Mouse (Mus musculus) embryonic facial prominence, embryonic 15.5 days (tissue): ENCODE measurements around the gene Cdkal1. TPM values are rescaled to one million over a fixed set of nuclear protein-coding genes. Genes with fewer than 3 reads are reported as not detected.

ENCODE experiments used
- ATAC-seq: fragments of 200-750 bp; cut with Nextera tagmentation; 2 replicates; pipeline ENCODE4 v1.8.0; 2017; ENCODE audit warnings: low read depth, moderate TSS enrichment; ENCODE audit not compliant: insufficient number of reproducible peaks, low FRiP score, low TSS enrichment
- H3K27ac ChIP-seq: fragments of 300-500 bp; sonication (generic); replicated peaks from 2 replicates; pipeline ENCODE4 v1.5.1; 2015; ENCODE audit warnings: mild to moderate bottlenecking, inconsistent platforms
- H3K27me3 ChIP-seq: fragments of 300-500 bp; sonication (generic); 2 replicates; pipeline ENCODE4 v1.6.1; 2015; ENCODE audit warnings: inconsistent platforms
- H3K36me3 ChIP-seq: fragments of 300-500 bp; sonication (generic); 2 replicates; pipeline ENCODE4 v1.6.1; 2015; ENCODE audit warnings: mild to moderate bottlenecking, inconsistent platforms
- H3K4me1 ChIP-seq: fragments of 300-500 bp; sonication (generic); 2 replicates; pipeline ENCODE4 v1.6.1; 2015; ENCODE audit warnings: inconsistent platforms
- H3K4me2 ChIP-seq: fragments of 300-500 bp; sonication (generic); replicated peaks from 2 replicates; pipeline ENCODE4 v1.6.1; 2015; ENCODE audit warnings: mild to moderate bottlenecking, inconsistent platforms
- H3K4me3 ChIP-seq: fragments of 300-500 bp; sonication (generic); replicated peaks from 2 replicates; pipeline ENCODE4 v1.5.1; 2015; ENCODE audit warnings: mild to moderate bottlenecking, inconsistent platforms
- H3K9ac ChIP-seq: fragments of 300-500 bp; sonication (generic); 2 replicates; pipeline ENCODE4 v1.6.1; 2015; ENCODE audit warnings: inconsistent platforms
- H3K9me3 ChIP-seq: fragments of 300-500 bp; sonication (generic); replicated peaks from 2 replicates; pipeline ENCODE4 v1.6.1; 2016; ENCODE audit warnings: inconsistent platforms
- WGBS: fragments of 180-500 bp; shearing (Covaris S2); methylation state at CpG from one replicate; pipeline ENCODE4 v1.1.7; 2015; 5-methylcytosine and 5-hydroxymethylcytosine counted together
- polyA plus RNA-seq: library from polyadenylated mRNA; unstranded; fragments of >200 nt; fragmentation: Nextera tagmentation; extraction: Ambion mirVana; gene quantifications from 2 replicates; pipeline ENCODE4 v1.2.1, GENCODE M21; 2015

Cdkal1 gene
- polyA plus RNA-seq, 1 experiment from 2014 or later = 31.2 TPM

- Histone ChIP-seq H3K27me3 (no peaks in the 10 kb centered on the region), H3K9ac (no peak overlapping the region), H3K36me3 (no peaks in the 10 kb centered on the region), H3K4me2 (no peak overlapping the region), H3K4me1 (peaks cover 7% of the 10 kb centered on the region), H3K27ac (peak overlapping the region; percentile 55), H3K4me3 (no peak overlapping the region), H3K9me3 (no peaks in the 10 kb centered on the region)
- ATAC-seq = peak; percentile 79
- WGBS = 17% methylated on average over 5 of the region's 5 CpGs
Observed at GRCm38 (mm10) chr13:29177889-29178486, 677.5 kb downstream of the Cdkal1 start.

- ATAC-seq = no peak
- peaks cover 8% of the 10 kb centered on the region; the same call in 1 of the 2 replicates for H3K4me1 ChIP-seq
- no peak overlapping the region for H3K27ac ChIP-seq
- H3K36me3 ChIP-seq = no peaks in the 10 kb centered on the region
- no peak overlapping the region for H3K4me2 ChIP-seq
- H3K4me3 ChIP-seq = no peak overlapping the region
- no peaks in the 10 kb centered on the region for H3K9me3 ChIP-seq
- H3K9ac ChIP-seq = no peak overlapping the region
- no peaks in the 10 kb centered on the region for H3K27me3 ChIP-seq
- WGBS = 63% methylated on average over 1 of the region's 1 CpGs
Observed at GRCm38 (mm10) chr13:29169356-29169755, 686.1 kb downstream of the Cdkal1 start.

GRCm38 (mm10) chr13:29164845-29165524 is 690.5 kb downstream of the Cdkal1 start:
- no peaks in the 10 kb centered on the region for H3K27me3 ChIP-seq
- H3K4me1 ChIP-seq = peaks cover 10% of the 10 kb centered on the region; the same call in 1 of the 2 replicates
- H3K9ac ChIP-seq = no peak overlapping the region
- no peaks in the 10 kb centered on the region for H3K36me3 ChIP-seq
- no peak overlapping the region for H3K4me3 ChIP-seq
- no peak overlapping the region; the same call in 1 of the 2 replicates for H3K4me2 ChIP-seq
- H3K9me3 ChIP-seq = no peaks in the 10 kb centered on the region
- 0 out of 2 replicates have a peak, but pooled peaks have one; percentile 15 for ATAC-seq
- H3K27ac ChIP-seq = no peak overlapping the region
- WGBS = 31% methylated on average over 15 of the region's 15 CpGs

- peaks cover 10% of the 10 kb centered on the region; the same call in 1 of the 2 replicates for H3K4me1 ChIP-seq
- ATAC-seq = no peak
- H3K27me3 ChIP-seq = no peaks in the 10 kb centered on the region
- 89% methylated on average over 2 of the region's 2 CpGs for WGBS
- no peaks in the 10 kb centered on the region for H3K9me3 ChIP-seq
- no peaks in the 10 kb centered on the region for H3K36me3 ChIP-seq
- no peak overlapping the region for H3K27ac ChIP-seq
- no peak overlapping the region for H3K9ac ChIP-seq
- no peak overlapping the region for H3K4me3 ChIP-seq
- H3K4me2 ChIP-seq = no peak overlapping the region
Observed at GRCm38 (mm10) chr13:29162867-29163514, 692.5 kb downstream of the Cdkal1 start.

- Histone ChIP-seq H3K36me3 (no peaks in the 10 kb centered on the region), H3K4me2 (no peak overlapping the region), H3K4me3 (no peak overlapping the region), H3K27ac (no peak overlapping the region), H3K4me1 (peaks cover 10% of the 10 kb centered on the region; the same call in 1 of the 2 replicates), H3K9me3 (no peaks in the 10 kb centered on the region), H3K9ac (no peak overlapping the region), H3K27me3 (no peaks in the 10 kb centered on the region)
- no peak for ATAC-seq
- 51% methylated on average over 3 of the region's 3 CpGs for WGBS
Observed at GRCm38 (mm10) chr13:29162444-29162843, 693.0 kb downstream of the Cdkal1 start.

GRCm38 (mm10) chr13:29161436-29161835 is 694.0 kb downstream of the Cdkal1 start:
- no peak overlapping the region for H3K4me3 ChIP-seq
- H3K9me3 ChIP-seq = no peaks in the 10 kb centered on the region
- peaks cover 10% of the 10 kb centered on the region; the same call in 1 of the 2 replicates for H3K4me1 ChIP-seq
- no peaks in the 10 kb centered on the region for H3K36me3 ChIP-seq
- ATAC-seq = no peak
- no peak overlapping the region for H3K27ac ChIP-seq
- no peak overlapping the region for H3K9ac ChIP-seq
- 88% methylated on average over 3 of the region's 3 CpGs for WGBS
- no peaks in the 10 kb centered on the region for H3K27me3 ChIP-seq
- H3K4me2 ChIP-seq = no peak overlapping the region

GRCm38 (mm10) chr13:29156703-29157102 is 698.8 kb downstream of the Cdkal1 start:
- Histone ChIP-seq H3K9me3 (no peaks in the 10 kb centered on the region), H3K27me3 (no peaks in the 10 kb centered on the region), H3K4me2 (no peak overlapping the region), H3K4me3 (no peak overlapping the region), H3K36me3 (no peaks in the 10 kb centered on the region), H3K27ac (no peak overlapping the region), H3K4me1 (no peaks in the 10 kb centered on the region), H3K9ac (no peak overlapping the region)
- ATAC-seq = no peak
- WGBS = 17% methylated on average over 4 of the region's 4 CpGs

GRCm38 (mm10) chr13:29155297-29155696 is 700.2 kb downstream of the Cdkal1 start:
- 88% methylated on average over 3 of the region's 3 CpGs for WGBS
- Histone ChIP-seq H3K4me3 (no peak overlapping the region), H3K27me3 (no peaks in the 10 kb centered on the region), H3K4me2 (no peak overlapping the region), H3K4me1 (no peaks in the 10 kb centered on the region), H3K27ac (no peak overlapping the region), H3K36me3 (no peaks in the 10 kb centered on the region), H3K9me3 (no peaks in the 10 kb centered on the region), H3K9ac (no peak overlapping the region)
- ATAC-seq = no peak

- H3K9me3 ChIP-seq = no peaks in the 10 kb centered on the region
- H3K27me3 ChIP-seq = no peaks in the 10 kb centered on the region
- H3K4me3 ChIP-seq = no peak overlapping the region
- H3K36me3 ChIP-seq = no peaks in the 10 kb centered on the region
- no peak overlapping the region for H3K4me2 ChIP-seq
- H3K9ac ChIP-seq = no peak overlapping the region
- no peak for ATAC-seq
- no peak overlapping the region for H3K27ac ChIP-seq
- WGBS = 76% methylated on average over 13 of the region's 13 CpGs
- no peaks in the 10 kb centered on the region for H3K4me1 ChIP-seq
Observed at GRCm38 (mm10) chr13:29150120-29150519, 705.4 kb downstream of the Cdkal1 start.

- H3K27ac ChIP-seq = no peak overlapping the region
- H3K27me3 ChIP-seq = no peaks in the 10 kb centered on the region
- no peak overlapping the region for H3K9ac ChIP-seq
- ATAC-seq = no peak
- no peaks in the 10 kb centered on the region for H3K4me1 ChIP-seq
- H3K4me2 ChIP-seq = no peak overlapping the region
- no peaks in the 10 kb centered on the region for H3K36me3 ChIP-seq
- H3K4me3 ChIP-seq = no peak overlapping the region
- H3K9me3 ChIP-seq = no peaks in the 10 kb centered on the region
- 84% methylated on average over 6 of the region's 6 CpGs for WGBS
Observed at GRCm38 (mm10) chr13:29149404-29149803, 706.1 kb downstream of the Cdkal1 start.

- Histone ChIP-seq H3K9me3 (no peaks in the 10 kb centered on the region), H3K4me1 (no peaks in the 10 kb centered on the region), H3K9ac (no peak overlapping the region), H3K27ac (no peak overlapping the region), H3K27me3 (no peaks in the 10 kb centered on the region), H3K4me2 (no peak overlapping the region), H3K36me3 (no peaks in the 10 kb centered on the region), H3K4me3 (no peak overlapping the region)
- no peak for ATAC-seq
- 85% methylated on average over 9 of the region's 9 CpGs for WGBS
Observed at GRCm38 (mm10) chr13:29148616-29149015, 706.9 kb downstream of the Cdkal1 start.
